Mouse (Mus musculus): ENCODE measurements around the gene Gga3. TPM values are rescaled to one million over a fixed set of nuclear protein-coding genes. Genes with fewer than 3 reads are reported as not detected.
A peak's percentile ranks its signal among the peaks of the same experiment; 100 is the strongest.

The Gga3 gene
- polyA plus RNA-seq, 1 experiment from 2014 or later, result 22.7 TPM

- Histone ChIP-seq H3K4me1 (ENCODE audit: control insufficient read depth, insufficient read depth, low read length) (peaks cover 26% of the 10 kb centered on the region), H3K9me3 (ENCODE audit: control insufficient read depth, low read length) (no peaks in the 10 kb centered on the region), H3K27me3 (ENCODE audit: control insufficient read depth, insufficient read depth, low read length) (no peaks in the 10 kb centered on the region), H3K36me3 (ENCODE audit: control insufficient read depth, insufficient read depth, low read length) (peaks cover 22% of the 10 kb centered on the region), H3K4me2 (replicated peaks; ENCODE audit: low read depth, low read length) (no peak overlapping the region), H3K27ac (ENCODE audit: low read depth, low read length) (no peak overlapping the region), H3K4me3 (ENCODE audit: low read length) (no peak overlapping the region), H3K9ac (ENCODE audit: low read depth, low read length) (0 out of 2 replicates have a peak overlapping the region, but pooled peaks have one; percentile 18)
- ATAC-seq (ENCODE audit: low FRiP score, low TSS enrichment), result no peak
- WGBS, result 94% methylated on average over 6 of the region's 6 CpGs
These were observed 12.0 kb upstream of the Gga3 start for GRCm38 (mm10) chr11:115615875-115616274.

- Histone ChIP-seq H3K4me2 (replicated peaks; ENCODE audit: low read depth, low read length) (no peak overlapping the region), H3K27ac (ENCODE audit: low read depth, low read length) (peak overlapping the region; percentile 53), H3K27me3 (ENCODE audit: control insufficient read depth, insufficient read depth, low read length) (no peaks in the 10 kb centered on the region), H3K9me3 (ENCODE audit: control insufficient read depth, low read length) (no peaks in the 10 kb centered on the region), H3K9ac (ENCODE audit: low read depth, low read length) (peak overlapping the region; percentile 28; the same call in 1 of the 2 replicates), H3K36me3 (ENCODE audit: control insufficient read depth, insufficient read depth, low read length) (peaks cover 18% of the 10 kb centered on the region), H3K4me1 (ENCODE audit: control insufficient read depth, insufficient read depth, low read length) (peaks cover 26% of the 10 kb centered on the region), H3K4me3 (ENCODE audit: low read length) (no peak overlapping the region)
- 82% methylated on average over 15 of the region's 15 CpGs for WGBS
- ATAC-seq (ENCODE audit: low FRiP score, low TSS enrichment), result no peak; the same call in 1 of the 2 replicates
These were observed 11.4 kb upstream of the Gga3 start for GRCm38 (mm10) chr11:115615108-115615825.

- Histone ChIP-seq H3K4me1 (ENCODE audit: control insufficient read depth, insufficient read depth, low read length) (peaks cover 26% of the 10 kb centered on the region), H3K4me2 (replicated peaks; ENCODE audit: low read depth, low read length) (no peak overlapping the region), H3K4me3 (ENCODE audit: low read length) (no peak overlapping the region), H3K36me3 (ENCODE audit: control insufficient read depth, insufficient read depth, low read length) (peaks cover 16% of the 10 kb centered on the region), H3K27ac (ENCODE audit: low read depth, low read length) (peak overlapping the region; percentile 53), H3K9ac (ENCODE audit: low read depth, low read length) (no peak overlapping the region), H3K9me3 (ENCODE audit: control insufficient read depth, low read length) (no peaks in the 10 kb centered on the region), H3K27me3 (ENCODE audit: control insufficient read depth, insufficient read depth, low read length) (no peaks in the 10 kb centered on the region)
- ATAC-seq (ENCODE audit: low FRiP score, low TSS enrichment), result peak; percentile 36
- WGBS, result 60% methylated on average over 10 of the region's 10 CpGs
These were observed 10.7 kb upstream of the Gga3 start for GRCm38 (mm10) chr11:115614346-115615107.

GRCm38 (mm10) chr11:115613138-115613945, 9.5 kb upstream of the Gga3 start:
- WGBS, result 1% methylated on average over 16 of the region's 16 CpGs
- Histone ChIP-seq H3K9me3 (ENCODE audit: control insufficient read depth, low read length) (no peaks in the 10 kb centered on the region), H3K27ac (ENCODE audit: low read depth, low read length) (peak overlapping the region; percentile 92), H3K9ac (ENCODE audit: low read depth, low read length) (peak overlapping the region; percentile 70), H3K4me1 (ENCODE audit: control insufficient read depth, insufficient read depth, low read length) (peaks cover 26% of the 10 kb centered on the region), H3K36me3 (ENCODE audit: control insufficient read depth, insufficient read depth, low read length) (peaks cover 27% of the 10 kb centered on the region), H3K4me2 (replicated peaks; ENCODE audit: low read depth, low read length) (peak overlapping the region; percentile 66), H3K27me3 (ENCODE audit: control insufficient read depth, insufficient read depth, low read length) (no peaks in the 10 kb centered on the region), H3K4me3 (ENCODE audit: low read length) (peak overlapping the region; percentile 70)
- 0 out of 2 replicates have a peak, but pooled peaks have one; percentile 2 for ATAC-seq (ENCODE audit: low FRiP score, low TSS enrichment)

- H3K4me1 ChIP-seq (ENCODE audit: control insufficient read depth, insufficient read depth, low read length), result peaks cover 26% of the 10 kb centered on the region
- H3K27ac ChIP-seq (ENCODE audit: low read depth, low read length), result peak within 1 kb of the TSS; percentile 92
- H3K4me3 ChIP-seq (ENCODE audit: low read length), result peak within 1 kb of the TSS; percentile 70
- WGBS, result 1% methylated on average over 70 of the region's 80 CpGs
- peak within 1 kb of the TSS; percentile 66 for H3K4me2 ChIP-seq (replicated peaks; ENCODE audit: low read depth, low read length)
- peak; percentile 74 for ATAC-seq (ENCODE audit: low FRiP score, low TSS enrichment)
- H3K27me3 ChIP-seq (ENCODE audit: control insufficient read depth, insufficient read depth, low read length), result no peaks in the 10 kb centered on the region
- peak within 1 kb of the TSS; percentile 70 for H3K9ac ChIP-seq (ENCODE audit: low read depth, low read length)
- no peaks in the 10 kb centered on the region for H3K9me3 ChIP-seq (ENCODE audit: control insufficient read depth, low read length)
- peaks cover 31% of the 10 kb centered on the region for H3K36me3 ChIP-seq (ENCODE audit: control insufficient read depth, insufficient read depth, low read length)
These were observed 8.7 kb upstream of the Gga3 start, which contains the start of gene Mif4gd for GRCm38 (mm10) chr11:115612410-115613137. Gene Mif4gd (minus strand): TSS chr11:115612969.

- no peak; the same call in none of the 2 replicates for ATAC-seq (ENCODE audit: low FRiP score, low TSS enrichment)
- Histone ChIP-seq H3K4me3 (ENCODE audit: low read length) (peak overlapping the region; percentile 70), H3K4me1 (ENCODE audit: control insufficient read depth, insufficient read depth, low read length) (peaks cover 26% of the 10 kb centered on the region), H3K36me3 (ENCODE audit: control insufficient read depth, insufficient read depth, low read length) (peaks cover 32% of the 10 kb centered on the region), H3K27me3 (ENCODE audit: control insufficient read depth, insufficient read depth, low read length) (no peaks in the 10 kb centered on the region), H3K9ac (ENCODE audit: low read depth, low read length) (peak overlapping the region; percentile 70), H3K4me2 (replicated peaks; ENCODE audit: low read depth, low read length) (peak overlapping the region; percentile 66), H3K9me3 (ENCODE audit: control insufficient read depth, low read length) (no peaks in the 10 kb centered on the region), H3K27ac (ENCODE audit: low read depth, low read length) (peak overlapping the region; percentile 63)
- 0% methylated on average over 13 of the region's 13 CpGs for WGBS
These were observed 8.2 kb upstream of the Gga3 start for GRCm38 (mm10) chr11:115612059-115612409.

GRCm38 (mm10) chr11:115611173-115611572, 7.3 kb upstream of the Gga3 start:
- no peak overlapping the region; the same call in 1 of the 2 replicates for H3K4me2 ChIP-seq (replicated peaks; ENCODE audit: low read depth, low read length)
- no peaks in the 10 kb centered on the region for H3K27me3 ChIP-seq (ENCODE audit: control insufficient read depth, insufficient read depth, low read length)
- no peaks in the 10 kb centered on the region for H3K9me3 ChIP-seq (ENCODE audit: control insufficient read depth, low read length)
- no peak overlapping the region for H3K9ac ChIP-seq (ENCODE audit: low read depth, low read length)
- ATAC-seq (ENCODE audit: low FRiP score, low TSS enrichment), result no peak
- H3K4me3 ChIP-seq (ENCODE audit: low read length), result no peak overlapping the region
- H3K36me3 ChIP-seq (ENCODE audit: control insufficient read depth, insufficient read depth, low read length), result peaks cover 40% of the 10 kb centered on the region
- 46% methylated on average over 6 of the region's 6 CpGs for WGBS
- no peak overlapping the region for H3K27ac ChIP-seq (ENCODE audit: low read depth, low read length)
- H3K4me1 ChIP-seq (ENCODE audit: control insufficient read depth, insufficient read depth, low read length), result peaks cover 26% of the 10 kb centered on the region

- no peak overlapping the region for H3K27ac ChIP-seq (ENCODE audit: low read depth, low read length)
- H3K4me1 ChIP-seq (ENCODE audit: control insufficient read depth, insufficient read depth, low read length), result peaks cover 24% of the 10 kb centered on the region
- H3K36me3 ChIP-seq (ENCODE audit: control insufficient read depth, insufficient read depth, low read length), result peaks cover 46% of the 10 kb centered on the region
- H3K4me2 ChIP-seq (replicated peaks; ENCODE audit: low read depth, low read length), result no peak overlapping the region
- no peaks in the 10 kb centered on the region for H3K27me3 ChIP-seq (ENCODE audit: control insufficient read depth, insufficient read depth, low read length)
- no peak for ATAC-seq (ENCODE audit: low FRiP score, low TSS enrichment)
- H3K9ac ChIP-seq (ENCODE audit: low read depth, low read length), result no peak overlapping the region
- no peak overlapping the region for H3K4me3 ChIP-seq (ENCODE audit: low read length)
- no peaks in the 10 kb centered on the region for H3K9me3 ChIP-seq (ENCODE audit: control insufficient read depth, low read length)
- WGBS, result 83% methylated on average over 3 of the region's 3 CpGs
These were observed 5.7 kb upstream of the Gga3 start for GRCm38 (mm10) chr11:115609576-115609975.
